10 mouse cellular contexts compared by ENCODE assay signal in the genomic region with DNA sequence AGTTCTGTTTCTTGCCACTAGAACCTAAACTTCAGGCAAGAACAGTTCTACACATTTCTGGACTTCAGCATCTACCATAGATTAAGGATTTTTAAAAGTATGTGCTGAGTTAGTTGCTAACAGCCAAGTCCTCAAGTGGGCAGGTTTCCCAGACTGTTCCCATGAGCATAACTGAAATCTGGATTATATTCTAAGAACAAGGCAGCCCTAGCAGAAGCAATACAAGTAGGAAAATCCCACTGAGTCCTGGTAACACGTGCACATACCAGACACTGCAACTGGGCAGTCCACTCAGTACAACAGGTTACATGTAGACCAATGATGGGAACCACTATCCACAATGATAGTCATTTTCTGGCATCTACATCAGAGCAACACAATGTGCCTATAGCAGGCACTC. TPM values are rescaled to one million over a fixed set of nuclear protein-coding genes. Genes with fewer than 3 reads are reported as not detected.
DNase-seq lines count a peak whose midpoint lies in the region; ATAC-seq and TF ChIP-seq lines count a peak whose summit lies in the region.
"Had no signal": no experiment of that assay in that cellular context is flagged by ENCODE, and none has a peak within 500 bp of the region (broad histone marks: within the 10 kb centered on the region; RNA-seq: fewer than 3 reads in every experiment).

No protein-coding gene starts in this region.

- H3K27ac ChIP-seq in kidney, adult 2 months (ENCODE audit: insufficient read depth, low read depth, low read length), result peak overlapping the region; percentile 78
- no peak overlapping the region for H3K27ac ChIP-seq in midbrain, postnatal 0 days (ENCODE audit: low read depth, low read length)

- no peak for TF ChIP-seq CTCF in kidney, adult 2 months (conservative IDR thresholded peaks at IDR 0.05; ENCODE audit: insufficient read depth, insufficient read length, low read depth, low read length)
- TF ChIP-seq CTCF in midbrain, postnatal 0 days (IDR thresholded peaks at IDR 0.05), result no peak

- no peak for ATAC-seq in midbrain, postnatal 0 days (ENCODE audit: low FRiP score)

- intact Hi-C loops in heart, postnatal 14 days (cut with DNase I), result no loop called here

- H3K4me2 ChIP-seq in midbrain, postnatal 0 days (ENCODE audit: low read depth, low read length, poor library complexity, severe bottlenecking), result no peak overlapping the region
- H3K4me2 ChIP-seq: lung, embryonic 14.5 days had no signal

- H3K4me3 ChIP-seq in kidney, adult 2 months (ENCODE audit: insufficient read depth, low read depth, low read length), result no peak overlapping the region
- H3K4me3 ChIP-seq in midbrain, postnatal 0 days (ENCODE audit: low read depth, low read length), result no peak overlapping the region

- H3K4me1 ChIP-seq in kidney, adult 2 months (ENCODE audit: control insufficient read depth, insufficient read depth, low read length), result peaks cover 75% of the 10 kb centered on the region
- H3K4me1 ChIP-seq in midbrain, postnatal 0 days (ENCODE audit: insufficient read depth, low read length), result peaks cover 4% of the 10 kb centered on the region; the same call in 1 of the 2 replicates

- H3K36me3 ChIP-seq in kidney, adult 2 months (ENCODE audit: control insufficient read depth, insufficient read depth, low read length), result no peaks in the 10 kb centered on the region
- peaks cover 7% of the 10 kb centered on the region; the same call in 1 of the 2 replicates for H3K36me3 ChIP-seq in midbrain, postnatal 0 days (ENCODE audit: insufficient read depth, low read length)

- peak; percentile 74 for DNase-seq in kidney, adult 2 months
- no peak for DNase-seq in kidney, postnatal 4 days
- peak; percentile 24 for DNase-seq in right cerebral cortex, postnatal 4 days
- DNase-seq in right cerebral cortex, adult 18-20 months, result no peak
- DNase-seq in heart, postnatal 14 days, result peak; percentile 56 to 68
- no peak for DNase-seq in c-Kit-positive CD71-positive TER-119-positive erythroid progenitor cells, embryonic 14.5 days (ENCODE audit: low spot score)
- no peak for DNase-seq in adrenal gland, postnatal 36 days
- no peak for DNase-seq in midbrain, postnatal 0 days (ENCODE audit: low spot score)
- DNase-seq: lung, embryonic 14.5 days; thymus, postnatal 4 days had no signal

- WGBS in kidney, adult 2 months, result 37% methylated on average over 1 of the region's 1 CpGs
- 76% methylated on average over 1 of the region's 1 CpGs for WGBS in midbrain, postnatal 0 days

- no peaks in the 10 kb centered on the region for H3K9me3 ChIP-seq in midbrain, postnatal 0 days (ENCODE audit: low read length)

- TF ChIP-seq POLR2A in kidney, adult 2 months (IDR thresholded peaks at IDR 0.05; ENCODE audit: low read depth, low read length), result no peak

- no peaks in the 10 kb centered on the region for H3K27me3 ChIP-seq in kidney, adult 2 months (replicated peaks; ENCODE audit: control insufficient read depth, insufficient read depth, low read length)
- no peaks in the 10 kb centered on the region for H3K27me3 ChIP-seq in midbrain, postnatal 0 days (ENCODE audit: insufficient read depth, low read length)

- H3K9ac ChIP-seq in midbrain, postnatal 0 days (replicated peaks; ENCODE audit: low read length, poor library complexity, severe bottlenecking), result no peak overlapping the region
- H3K9ac ChIP-seq: lung, embryonic 14.5 days had no signal

RNA-seq across cellular contexts. Expression of a gene that starts 17.3 kb away (rescaled TPM):
- 45.2 and 50.0 TPM in 2 replicates for polyA plus RNA-seq in kidney, adult 2 months (2012; rRNA removed)
- 10 to 100 TPM; 14.5 to 17.0 TPM for total RNA-seq in heart, postnatal 14 days (2021)
- total RNA-seq in adrenal gland, postnatal 36 days (2021), result 10 to 100 TPM; 41.5 to 44.9 TPM
- 29.3 and 30.5 TPM in 2 replicates for total RNA-seq in midbrain, postnatal 0 days (2014; rRNA removed)
- polyA plus RNA-seq in midbrain, postnatal 0 days (2015; fragmentation: Nextera tagmentation; extraction: Ambion mirVana), result 51.0 and 53.3 TPM in 2 replicates

Comparison
In these comparisons a context has a peak if more than half of its experiments do, and no peak if none do; other contexts are left out.
1. DNase-seq: peak in kidney, adult 2 months (single experiment), right cerebral cortex, postnatal 4 days (single experiment) and heart, postnatal 14 days (2 of 2); none in kidney, postnatal 4 days (0 of 2), right cerebral cortex, adult 18-20 months (single experiment), c-Kit-positive CD71-positive TER-119-positive erythroid progenitor cells, embryonic 14.5 days (single experiment), adrenal gland, postnatal 36 days (0 of 2) and midbrain, postnatal 0 days (single experiment).